Mouse (Mus musculus) megakaryocyte progenitor cell, adult 5-6 weeks (primary cell): Measurements from ENCODE around the gene Shmt1. TPM values are rescaled to one million over a fixed set of nuclear protein-coding genes. Genes with fewer than 3 reads are reported as not detected.
"Not testable (repeated sequence)": the region's sequence is repeated elsewhere in the genome, so short reads cannot be mapped to it uniquely, and the experiment has no call there.

Experiments
- ATAC-seq: replicated peaks from 2 replicates; pipeline ENCODE4 v1.8.0; 2016; ENCODE audit warnings: mild to moderate bottlenecking, moderate TSS enrichment, inconsistent platforms; ENCODE audit not compliant: poor library complexity
- total RNA-seq, 2 experiments: library from RNA; stranded (forward) in 1 of 2; stranded (reverse) in 1 of 2; fragments of 157-497, 149-512 nt in 1 of 2; fragments of 200-1000 nt in 1 of 2; gene quantifications; 2 replicates each; pipeline versions ENCODE4 v1.2.3 to v1.2.4; 2015 to 2017

Shmt1 gene
- total RNA-seq (2015) = 36.8 and 39.8 TPM in 2 replicates
- total RNA-seq (2017) = 106 and 129 TPM in 2 replicates

DNA sequence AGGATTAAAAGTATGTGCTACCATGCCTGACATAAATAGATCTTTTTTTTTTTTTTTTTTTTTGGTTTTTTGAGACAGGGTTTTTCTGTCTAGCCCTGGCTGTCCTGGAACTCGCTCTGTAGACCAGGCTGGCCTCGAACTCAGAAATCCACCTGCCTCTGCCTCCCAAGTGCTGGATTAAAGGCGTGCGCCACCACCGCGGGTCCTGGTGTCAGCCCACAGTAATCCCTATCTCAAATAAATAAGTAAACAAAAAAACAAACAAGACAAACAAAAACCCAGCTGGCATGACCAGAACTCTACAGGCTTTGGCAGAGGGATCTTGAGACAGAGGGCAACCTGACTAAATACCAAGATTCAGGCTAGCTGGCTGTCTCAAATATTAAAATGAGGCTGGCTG lies at the start of gene Shmt1:
TSS of gene Shmt1 (minus strand) at position 101 of the 400 bp plus-strand sequence.
- not testable (repeated sequence) for ATAC-seq

DNA sequence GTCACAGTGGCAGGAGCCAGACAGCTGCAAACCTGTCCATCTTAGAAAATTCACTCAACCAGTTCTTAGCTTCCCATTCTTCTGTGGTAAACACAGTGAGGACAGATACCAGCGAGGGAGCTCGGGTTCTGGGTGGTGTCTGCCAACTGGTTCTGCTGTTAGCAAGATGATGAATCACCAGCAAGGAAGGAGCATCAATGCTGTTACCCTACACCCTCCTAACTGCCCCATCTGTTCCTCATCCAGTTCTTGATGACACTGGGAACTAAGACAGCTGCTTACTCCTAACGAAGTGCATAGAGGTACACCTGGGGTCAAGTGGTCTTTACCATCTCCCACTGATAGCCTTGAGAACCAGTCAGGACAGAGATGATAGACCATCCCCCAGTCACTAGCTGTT lies 45.1 kb upstream of the Shmt1 start:
- ATAC-seq = no peak

- no peak for ATAC-seq
Observed at GRCm38 (mm10) chr11:60845415-60845814, 33.9 kb upstream of the Shmt1 start.

DNA sequence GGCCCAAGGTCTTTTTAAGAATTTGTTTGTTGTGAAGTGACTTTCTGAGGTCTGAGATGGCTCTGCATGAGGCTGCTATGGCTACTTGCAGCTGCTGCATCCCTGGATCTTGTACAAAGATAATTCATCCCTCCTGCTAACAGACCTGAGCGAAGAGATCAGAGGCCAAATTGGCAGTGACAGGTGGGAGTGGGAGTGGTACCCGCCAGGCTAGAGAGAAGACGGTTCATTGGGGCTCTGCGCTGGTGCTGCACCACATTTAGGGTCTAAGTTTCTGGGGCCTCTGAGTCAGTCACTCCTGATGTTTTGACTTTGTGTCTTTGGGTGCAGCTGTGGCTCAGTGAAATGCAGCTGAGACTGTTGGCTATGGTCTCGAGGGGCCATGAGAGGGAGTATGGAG lies 31.9 kb upstream of the Shmt1 start:
- ATAC-seq = no peak

DNA sequence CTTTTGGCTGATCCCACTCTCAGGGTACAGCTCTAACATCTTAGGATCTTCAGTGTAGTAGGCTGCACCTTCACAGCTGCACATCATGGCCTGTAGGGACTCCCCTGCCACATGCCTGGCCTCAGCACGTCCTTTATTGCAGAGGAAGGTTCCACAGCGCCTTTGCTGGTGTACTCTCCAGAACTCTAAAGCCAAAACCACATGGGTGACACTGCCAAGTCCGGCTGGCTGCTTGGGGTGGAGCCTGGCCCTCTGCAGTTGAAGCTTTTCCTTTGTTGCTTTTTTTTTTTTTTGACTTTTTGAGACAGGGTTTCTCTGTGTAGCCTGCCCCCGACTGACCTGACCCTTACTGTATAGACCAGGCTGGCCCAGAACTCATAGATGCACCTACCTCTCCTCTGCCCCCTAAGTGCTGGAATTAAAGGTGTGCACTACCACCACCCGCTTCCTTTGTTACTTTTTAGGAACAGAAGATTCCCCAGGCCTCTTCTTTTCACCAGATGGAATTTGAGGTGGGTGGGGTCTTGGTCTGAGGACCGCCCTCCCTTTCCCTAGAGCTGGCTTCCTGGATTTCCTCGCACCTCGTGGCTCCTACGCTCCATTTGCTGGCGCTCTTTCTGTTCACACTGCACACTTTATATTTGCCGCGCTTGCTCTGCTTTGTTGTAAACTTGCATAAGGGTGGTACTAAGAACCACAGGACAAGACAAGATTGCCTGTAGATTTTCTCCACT lies 30.1 kb upstream of the Shmt1 start:
- ATAC-seq = peak; percentile 69

DNA sequence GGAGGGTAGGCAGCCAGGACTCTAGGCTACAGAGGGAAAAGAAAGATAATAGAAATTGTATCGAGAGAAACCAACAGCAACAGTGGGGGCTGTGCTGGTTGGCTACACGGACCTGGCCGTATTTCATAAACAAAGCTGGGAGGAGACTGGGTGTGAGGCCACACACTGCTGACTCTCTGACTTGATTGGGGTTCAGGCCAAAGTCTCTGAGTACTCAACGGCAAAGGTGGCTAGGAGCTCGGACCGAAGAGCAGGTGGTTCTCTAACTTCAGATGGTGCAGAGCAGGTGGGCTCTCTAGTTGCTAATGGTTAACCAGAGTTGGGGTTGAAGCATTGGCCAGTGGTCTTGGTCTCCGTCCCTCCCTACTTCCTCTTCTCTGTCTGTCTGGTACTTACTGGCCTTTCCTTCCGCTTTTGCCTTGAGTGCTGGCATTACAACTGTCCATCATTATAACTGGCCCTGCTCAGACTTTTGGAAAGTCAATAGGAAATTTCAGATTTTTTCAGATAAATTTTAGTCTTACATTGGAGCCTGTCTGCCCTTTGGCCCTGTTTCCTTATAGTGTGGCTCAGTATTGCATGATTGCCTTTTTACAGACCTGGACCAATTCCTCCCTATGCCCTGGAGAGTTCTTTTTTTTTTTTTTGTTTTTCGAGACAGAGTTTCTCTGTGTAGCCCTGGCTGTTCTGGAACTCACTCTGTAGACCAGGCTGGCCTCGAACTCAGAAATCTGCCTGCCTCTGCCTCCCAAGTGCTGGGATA lies 26.3 kb upstream of the Shmt1 start:
- peak; percentile 67 for ATAC-seq

DNA sequence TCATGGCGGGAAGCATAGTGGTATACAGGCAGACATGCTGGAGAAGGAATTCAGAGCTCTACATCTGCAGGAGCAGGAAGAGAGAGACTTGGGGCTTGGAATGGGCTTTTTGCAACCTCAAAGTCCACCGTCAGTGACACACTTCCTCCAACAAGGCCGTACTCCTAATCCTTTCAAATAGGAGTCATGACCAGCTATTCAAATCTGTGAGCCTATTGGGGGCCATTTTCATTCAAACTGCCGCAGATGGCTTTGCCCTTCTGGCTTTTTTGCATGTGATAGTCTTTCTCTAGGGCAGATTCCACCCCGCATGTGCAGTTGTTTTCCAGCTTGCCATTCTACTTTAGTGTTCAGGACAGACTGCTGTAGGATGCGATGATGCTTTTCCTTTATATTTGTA lies 25.4 kb upstream of the Shmt1 start:
- no peak for ATAC-seq

DNA sequence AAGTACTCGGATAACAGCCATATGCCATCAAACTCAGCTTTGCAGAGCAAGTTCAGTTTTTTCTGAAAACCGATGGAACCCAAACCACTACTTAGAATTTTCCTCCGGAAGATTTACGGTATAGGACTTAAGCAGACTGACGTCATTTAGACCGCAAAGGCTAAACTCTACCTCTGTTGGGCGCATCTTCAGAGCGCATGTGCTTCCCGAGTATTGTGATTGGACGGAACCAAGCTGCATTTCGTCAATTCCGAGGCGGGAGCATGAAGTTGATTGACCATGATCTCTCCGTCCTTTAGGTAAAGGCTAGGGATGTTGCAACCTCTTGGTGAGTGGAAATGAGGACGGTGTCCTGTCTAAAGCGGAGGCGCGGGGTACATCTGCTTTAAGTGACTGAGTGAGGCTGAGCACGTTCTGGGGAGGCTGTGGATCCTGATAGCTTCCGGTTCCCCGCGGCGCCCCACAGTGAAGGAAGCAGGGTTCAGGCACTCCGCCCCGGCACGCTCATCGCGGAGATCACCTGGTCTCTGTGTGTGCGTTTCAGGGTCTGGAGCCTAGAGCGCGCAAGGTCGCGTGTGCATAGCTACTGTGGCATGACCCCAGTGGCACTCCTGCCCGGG lies 19.0 kb upstream of the Shmt1 start, which contains the start of gene Dhrs7b:
TSS of gene Dhrs7b (plus strand) at position 199 of the 620 bp plus-strand sequence.
- ATAC-seq = peak; percentile 90

DNA sequence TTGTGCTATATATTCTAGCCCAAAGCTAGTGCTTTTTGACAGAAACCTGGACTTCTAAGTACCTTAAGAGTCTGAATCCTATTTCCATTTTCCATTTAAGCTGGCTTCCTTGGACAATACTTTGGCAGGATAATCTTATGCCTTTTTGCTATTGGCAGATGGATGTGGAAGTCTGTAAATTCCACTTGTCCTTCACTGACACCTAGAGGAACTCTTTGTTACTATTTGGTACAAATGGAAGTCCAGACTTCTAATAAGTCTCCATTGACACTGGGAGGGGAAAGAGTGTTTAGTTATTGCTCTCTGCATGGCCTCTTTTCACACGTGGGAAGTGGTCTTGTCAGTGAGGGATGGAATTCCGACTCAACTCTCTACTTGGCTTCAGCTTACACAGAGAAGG lies 17.4 kb upstream of the Shmt1 start:
- ATAC-seq = no peak

DNA sequence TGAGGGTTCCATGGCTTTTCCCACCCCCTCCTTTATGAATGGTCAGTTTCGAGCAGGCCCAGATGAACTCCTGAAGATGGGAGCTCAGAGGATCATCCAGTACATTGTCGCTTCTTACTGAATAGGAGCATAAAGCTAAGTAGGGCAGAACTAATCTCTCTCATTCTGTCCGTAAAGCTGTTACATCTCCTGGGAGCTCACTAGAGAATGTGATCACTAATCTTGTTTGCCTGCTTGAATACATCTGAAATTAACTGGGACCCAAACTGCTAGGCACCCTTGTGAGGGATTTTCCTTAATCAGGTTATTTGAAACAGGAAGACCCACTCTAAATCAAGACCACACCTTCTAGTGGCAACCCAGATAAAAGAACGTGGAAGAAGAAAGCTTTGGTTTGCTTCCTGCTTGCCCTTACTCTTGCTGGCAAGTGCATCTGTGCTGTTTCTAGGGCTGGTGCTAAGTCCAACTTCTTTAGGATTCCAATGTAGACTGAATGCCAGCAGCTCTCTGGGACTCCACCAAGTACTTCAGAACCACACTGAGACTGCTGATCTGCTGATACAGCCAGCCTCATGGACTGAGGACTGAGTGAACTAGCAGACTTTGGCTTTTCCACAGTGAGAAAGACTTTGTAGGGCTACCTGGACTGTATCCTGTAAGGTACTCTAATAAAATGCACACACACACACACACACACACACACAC lies 15.9 kb upstream of the Shmt1 start:
- no peak for ATAC-seq

- ATAC-seq = peak; percentile 28; the same call in 1 of the 2 replicates
Observed at GRCm38 (mm10) chr11:60826700-60827099, 15.2 kb upstream of the Shmt1 start.

GRCm38 (mm10) chr11:60825191-60825590 lies 13.7 kb upstream of the Shmt1 start:
- no peak for ATAC-seq

- ATAC-seq = no peak
Observed at GRCm38 (mm10) chr11:60823771-60824170, 12.3 kb upstream of the Shmt1 start.

DNA sequence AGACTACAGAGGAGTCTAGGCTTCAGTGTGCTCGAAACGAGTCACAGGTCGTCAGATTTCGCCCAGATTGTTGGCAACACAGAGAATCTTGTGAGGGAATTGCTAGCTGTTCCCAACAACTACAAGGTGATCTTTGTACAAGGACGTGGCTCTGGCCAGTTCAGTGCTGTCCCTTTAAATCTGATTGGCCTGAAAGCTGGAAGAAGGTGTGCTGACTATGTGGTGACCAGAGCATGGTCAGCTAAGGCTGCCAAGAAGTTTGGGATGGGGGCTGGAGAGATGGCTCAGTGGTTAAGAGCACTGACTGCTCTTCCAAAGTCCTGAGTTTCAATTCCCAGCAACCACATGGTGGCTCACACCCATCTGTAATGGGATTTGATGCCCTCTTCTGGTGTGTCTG lies 4.9 kb upstream of the Shmt1 start:
- no peak for ATAC-seq

GRCm38 (mm10) chr11:60811054-60811460 lies 461 bp downstream of the Shmt1 start:
- peak; percentile 98 for ATAC-seq

GRCm38 (mm10) chr11:60810046-60810965 lies 1.2 kb downstream of the Shmt1 start:
- ATAC-seq = no peak

- no peak for ATAC-seq
Observed at GRCm38 (mm10) chr11:60809546-60809945, 2.0 kb downstream of the Shmt1 start.

DNA sequence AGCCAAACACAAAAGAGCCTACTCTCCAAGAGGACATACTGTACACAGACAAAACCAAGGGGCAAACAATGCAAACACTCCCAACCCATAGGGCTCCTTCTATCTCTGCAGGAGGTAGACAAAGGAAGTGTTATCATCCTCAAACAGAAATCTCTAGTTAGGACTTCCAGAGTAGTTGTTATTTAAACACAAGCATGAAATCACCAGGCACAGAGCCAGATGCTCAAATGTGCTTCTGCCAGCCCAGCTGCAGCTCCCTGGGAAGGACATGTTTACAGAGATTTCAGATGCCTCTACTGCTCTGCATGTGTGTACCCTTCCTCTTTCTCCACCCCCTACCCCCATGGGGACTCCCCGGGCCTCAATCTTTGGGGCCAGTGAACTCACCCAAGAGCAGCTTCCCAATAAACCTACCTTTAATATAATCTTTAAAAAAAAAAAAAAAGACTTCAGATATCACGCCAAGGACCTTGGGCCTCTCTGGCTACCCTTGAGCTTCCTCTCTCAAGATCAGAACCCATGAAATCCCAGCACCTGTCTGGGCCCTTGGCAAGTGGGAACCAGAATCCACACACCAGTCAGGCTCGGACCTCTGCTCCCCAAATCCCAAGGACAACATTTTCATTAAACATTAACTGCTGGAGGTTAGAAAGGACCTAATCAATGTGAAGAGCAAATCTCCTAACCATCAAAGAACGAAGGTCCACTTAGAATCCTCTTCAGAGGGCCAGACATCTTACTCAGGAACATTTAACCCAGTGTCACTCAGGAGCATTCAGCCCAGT lies 3.0 kb downstream of the Shmt1 start:
- ATAC-seq = peak; percentile 38

DNA sequence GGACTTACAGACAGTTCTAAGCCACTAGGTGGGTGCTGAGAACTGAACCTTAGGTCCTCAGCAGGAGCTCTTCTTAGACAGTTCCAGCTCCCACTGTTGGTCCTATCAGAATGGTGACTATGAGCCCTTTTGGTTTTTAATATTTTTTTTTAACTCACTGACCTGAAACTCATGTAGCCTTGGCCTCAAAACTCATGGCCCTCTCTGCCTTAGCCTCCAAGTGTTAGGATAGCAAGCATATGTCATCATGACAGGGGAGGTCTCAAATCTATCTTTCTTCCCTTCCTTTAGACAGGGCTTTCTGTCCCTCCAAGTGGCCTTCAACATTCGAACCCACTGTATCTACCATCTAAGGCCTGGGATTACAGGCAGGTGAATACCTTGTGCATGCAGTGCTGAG lies 10.6 kb downstream of the Shmt1 start:
- no peak for ATAC-seq
